Mouse (Mus musculus): ENCODE measurements around the gene Sim1. TPM values are rescaled to one million over a fixed set of nuclear protein-coding genes. Genes with fewer than 3 reads are reported as not detected.

The Sim1 gene
- total RNA-seq, 2 experiments from 2014 or later = not detected

GRCm38 (mm10) chr10:51023308-51024279 is 129.0 kb downstream of the Sim1 start:
- no peak for DNase-seq (ENCODE audit: low spot score in 2 of 2)

Data from layer of hippocampus, postnatal 10 days (tissue).